8 mouse cellular contexts compared by ENCODE assay signal in the genomic region with DNA sequence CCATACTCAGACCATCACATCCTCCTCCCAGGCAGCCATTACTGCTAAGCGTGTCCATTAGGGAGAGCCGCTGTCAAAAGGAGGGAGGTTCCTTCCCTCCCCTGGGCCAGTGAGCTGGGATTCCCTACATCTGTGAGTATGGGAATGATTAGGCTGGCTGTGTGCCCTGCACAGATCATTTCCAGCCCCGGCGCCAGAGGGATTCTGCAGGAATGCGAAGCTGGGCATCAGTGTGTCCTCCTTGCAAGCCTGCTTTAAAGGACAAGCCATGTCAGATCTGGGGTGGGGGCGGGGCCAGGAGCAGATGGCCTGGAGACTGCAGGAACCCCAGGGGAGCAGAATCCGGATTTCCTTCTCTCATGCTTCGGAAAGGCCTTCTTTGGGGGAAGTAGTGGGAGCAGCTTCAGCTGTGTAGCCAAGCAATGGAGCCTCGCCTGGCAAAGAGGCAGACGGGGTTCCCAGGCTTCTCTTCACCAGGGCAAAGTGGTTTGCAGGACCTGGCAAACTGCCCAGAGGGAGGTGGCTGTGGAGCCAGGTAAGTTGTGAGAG. TPM values are rescaled to one million over a fixed set of nuclear protein-coding genes. Genes with fewer than 3 reads are reported as not detected.
A peak's percentile ranks its signal among the peaks of the same experiment; 100 is the strongest.
DNase-seq lines count a peak whose midpoint lies in the region; ATAC-seq lines count a peak whose summit lies in the region.

No protein-coding gene starts in this region.

- H3K4me2 ChIP-seq in hindbrain, embryonic 15.5 days: peak overlapping the region; percentile 35
- peak overlapping the region; percentile 23; the same call in 1 of the 2 replicates for H3K4me2 ChIP-seq in midbrain, embryonic 15.5 days

- DNase-seq in MN1 (ENCODE audit: low spot score): peak; percentile 68
- peak; percentile 82 for DNase-seq in cerebellum, adult 8-10 months
- DNase-seq in gastrocnemius, adult 18-20 months (ENCODE audit: low spot score): peak; percentile 88
- peak; percentile 35 to 43 for DNase-seq in layer of hippocampus, postnatal 14 days (ENCODE audit: low spot score in 2 of 2)
- peak; percentile 47 for DNase-seq in urinary bladder, postnatal 10 days (ENCODE audit: low spot score)

- peak overlapping the region; percentile 21; the same call in 1 of the 2 replicates for H3K27ac ChIP-seq in hindbrain, embryonic 15.5 days (replicated peaks)
- H3K27ac ChIP-seq in midbrain, embryonic 15.5 days: no peak overlapping the region; the same call in 1 of the 2 replicates

- H3K9ac ChIP-seq in hindbrain, embryonic 15.5 days: no peak overlapping the region
- H3K9ac ChIP-seq in midbrain, embryonic 15.5 days: no peak overlapping the region; the same call in 1 of the 2 replicates

- no peaks in the 10 kb centered on the region for H3K9me3 ChIP-seq in hindbrain, embryonic 15.5 days
- H3K9me3 ChIP-seq in midbrain, embryonic 15.5 days: no peaks in the 10 kb centered on the region

- WGBS in hindbrain, embryonic 15.5 days: 16% methylated on average over 10 of the region's 10 CpGs
- 15% methylated on average over 10 of the region's 10 CpGs for whole genome bisulfite sequencing in midbrain, embryonic 15.5 days

- no peak overlapping the region for H3K4me3 ChIP-seq in hindbrain, embryonic 15.5 days
- no peak overlapping the region for H3K4me3 ChIP-seq in midbrain, embryonic 15.5 days

- H3K27me3 ChIP-seq in hindbrain, embryonic 15.5 days: no peaks in the 10 kb centered on the region
- H3K27me3 ChIP-seq in midbrain, embryonic 15.5 days (replicated peaks): no peaks in the 10 kb centered on the region

- peak; percentile 71; the same call in 1 of the 2 replicates for ATAC-seq in hindbrain, embryonic 15.5 days (ENCODE audit: low FRiP score, low read depth)
- ATAC-seq in midbrain, embryonic 15.5 days (replicated peaks): no peak; the same call in 1 of the 2 replicates
- ATAC-seq in inflammation-experienced regulatory T-cells, adult 6 months: no peak

- peaks cover 8% of the 10 kb centered on the region for H3K4me1 ChIP-seq in hindbrain, embryonic 15.5 days (replicated peaks)
- peaks cover 7% of the 10 kb centered on the region for H3K4me1 ChIP-seq in midbrain, embryonic 15.5 days

- no peaks in the 10 kb centered on the region for H3K36me3 ChIP-seq in hindbrain, embryonic 15.5 days
- H3K36me3 ChIP-seq in midbrain, embryonic 15.5 days (replicated peaks): no peaks in the 10 kb centered on the region

RNA-seq across cellular contexts. Expression of a gene that starts 45.3 kb away (rescaled TPM):
- 10 to 100 TPM; 59.5 to 60.6 TPM for total RNA-seq in gastrocnemius, adult 18-20 months (2021)
- 14.4 and 15.1 TPM in 2 replicates for polyA plus RNA-seq in hindbrain, embryonic 15.5 days (2015; fragmentation: Nextera tagmentation; extraction: Ambion mirVana)
- 10 to 100 TPM; 52.0 to 56.1 TPM for total RNA-seq in layer of hippocampus, postnatal 14 days (2021)
- polyA plus RNA-seq in midbrain, embryonic 15.5 days (2015; fragmentation: Nextera tagmentation; extraction: Ambion mirVana): 13.2 and 13.3 TPM in 2 replicates
- polyA plus RNA-seq in inflammation-experienced regulatory T-cells, adult 6 months (2017; shearing (Covaris generic)): 10 to 100 TPM; 23.0 to 30.9 (median 27.0) TPM
